Mouse (Mus musculus) liver, embryonic 11.5 days (tissue): Measurements from ENCODE around the gene Ints7. TPM values are rescaled to one million over a fixed set of nuclear protein-coding genes. Genes with fewer than 3 reads are reported as not detected.

ENCODE experiments used
- ATAC-seq: fragments of 200-750 bp; cut with Nextera tagmentation; replicated peaks from 2 replicates; pipeline ENCODE4 v1.8.0; 2017; ENCODE audit warnings: moderate number of reproducible peaks, mild to moderate bottlenecking, moderate TSS enrichment, moderate library complexity; ENCODE audit not compliant: low FRiP score
- DNase-seq: peaks from one replicate; pipeline ENCODE4 v3.0.0-alpha.2; 2017; ENCODE audit warnings: low spot score
- H3K27ac ChIP-seq: fragments of 300-500 bp; sonication (generic); 2 replicates; pipeline ENCODE4 v1.5.1; 2014; ENCODE audit warnings: mild to moderate bottlenecking, low read depth, low read length, control low read depth
- H3K27me3 ChIP-seq: fragments of 300-500 bp; sonication (generic); replicated peaks from 2 replicates; pipeline ENCODE4 v1.6.1; 2014; ENCODE audit warnings: low read length, mixed read lengths; ENCODE audit not compliant: control insufficient read depth, insufficient read depth
- H3K36me3 ChIP-seq: fragments of 300-500 bp; sonication (generic); 2 replicates; pipeline ENCODE4 v1.6.1; 2014; ENCODE audit warnings: mild to moderate bottlenecking, low read length, moderate library complexity, mixed read lengths; ENCODE audit not compliant: control insufficient read depth, insufficient read depth
- H3K4me1 ChIP-seq: fragments of 300-500 bp; sonication (generic); replicated peaks from 2 replicates; pipeline ENCODE4 v1.6.1; 2014; ENCODE audit warnings: low read length, mixed read lengths; ENCODE audit not compliant: control insufficient read depth, insufficient read depth
- H3K4me2 ChIP-seq: fragments of 300-500 bp; sonication (generic); 2 replicates; pipeline ENCODE4 v1.6.1; 2014; ENCODE audit warnings: mild to moderate bottlenecking, control low read depth, moderate library complexity
- H3K4me3 ChIP-seq: fragments of 300-500 bp; sonication (generic); 2 replicates; pipeline ENCODE4 v1.5.1; 2014; ENCODE audit warnings: low read depth, low read length, control low read depth
- H3K9ac ChIP-seq: fragments of 300-500 bp; sonication (generic); 2 replicates; pipeline ENCODE4 v1.6.1; 2014; ENCODE audit warnings: low read depth, low read length, control low read depth
- H3K9me3 ChIP-seq: fragments of 300-500 bp; sonication (generic); 2 replicates; pipeline ENCODE4 v1.6.1; 2016; ENCODE audit warnings: low read length, inconsistent platforms, mixed read lengths; ENCODE audit not compliant: control insufficient read depth
- whole genome bisulfite sequencing: fragments of 180-500 bp; shearing (Covaris S2); extraction: QIAGEN DNeasy Blood & Tissue Kit; methylation state at CpG from one replicate; pipeline ENCODE4 v1.1.7; 2014; 5-methylcytosine and 5-hydroxymethylcytosine counted together
- polyA plus RNA-seq: library from polyadenylated mRNA; unstranded; fragments of >200 nt; fragmentation: Nextera tagmentation; extraction: Ambion mirVana; gene quantifications from 2 replicates; pipeline ENCODE4 v1.2.1, GENCODE M21; 2014

The Ints7 gene
- polyA plus RNA-seq, 1 experiment from 2014 or later = 54.1 TPM

GRCm38 (mm10) chr1:191641438-191641837, 66.0 kb downstream of the Ints7 start:
- H3K36me3 ChIP-seq = no peaks in the 10 kb centered on the region
- no peak for DNase-seq
- H3K9ac ChIP-seq = no peak overlapping the region
- ATAC-seq = peak; percentile 71
- H3K4me2 ChIP-seq = peak overlapping the region; percentile 7; the same call in 1 of the 2 replicates
- peak overlapping the region; percentile 62; the same call in 1 of the 2 replicates for H3K27ac ChIP-seq
- H3K9me3 ChIP-seq = no peaks in the 10 kb centered on the region
- no peaks in the 10 kb centered on the region for H3K27me3 ChIP-seq
- no peak overlapping the region for H3K4me3 ChIP-seq
- WGBS = 38% methylated on average over 2 of the region's 2 CpGs
- H3K4me1 ChIP-seq = peaks cover 7% of the 10 kb centered on the region; the same call in 1 of the 2 replicates

- no peak overlapping the region for H3K4me3 ChIP-seq
- WGBS = 25% methylated on average over 4 of the region's 4 CpGs
- H3K36me3 ChIP-seq = no peaks in the 10 kb centered on the region
- no peaks in the 10 kb centered on the region for H3K9me3 ChIP-seq
- H3K27me3 ChIP-seq = no peaks in the 10 kb centered on the region
- H3K9ac ChIP-seq = no peak overlapping the region
- no peak overlapping the region for H3K27ac ChIP-seq
- DNase-seq (no peak), ATAC-seq (no peak)
- no peak overlapping the region for H3K4me2 ChIP-seq
- H3K4me1 ChIP-seq = peaks cover 7% of the 10 kb centered on the region; the same call in 1 of the 2 replicates
These were observed 67.5 kb downstream of the Ints7 start for GRCm38 (mm10) chr1:191642903-191643302.

GRCm38 (mm10) chr1:191645921-191646320, 70.5 kb downstream of the Ints7 start:
- H3K4me3 ChIP-seq = no peak overlapping the region
- no peak for ATAC-seq
- no peaks in the 10 kb centered on the region for H3K36me3 ChIP-seq
- H3K9me3 ChIP-seq = no peaks in the 10 kb centered on the region
- H3K27me3 ChIP-seq = no peaks in the 10 kb centered on the region
- H3K4me2 ChIP-seq = no peak overlapping the region
- 0 out of 2 replicates have a peak, but pooled peaks cover 3% of the 10 kb centered on the region for H3K4me1 ChIP-seq
- DNase-seq = no peak
- H3K27ac ChIP-seq = no peak overlapping the region
- 62% methylated on average over 8 of the region's 8 CpGs for WGBS
- H3K9ac ChIP-seq = no peak overlapping the region

GRCm38 (mm10) chr1:191647590-191647989, 72.2 kb downstream of the Ints7 start:
- H3K9ac ChIP-seq = no peak overlapping the region

GRCm38 (mm10) chr1:191659441-191659840, 84.0 kb downstream of the Ints7 start:
- Histone ChIP-seq H3K9me3 (no peaks in the 10 kb centered on the region), H3K4me2 (no peak overlapping the region), H3K27ac (no peak overlapping the region), H3K4me1 (peaks cover 6% of the 10 kb centered on the region), H3K4me3 (no peak overlapping the region), H3K9ac (no peak overlapping the region), H3K36me3 (no peaks in the 10 kb centered on the region), H3K27me3 (no peaks in the 10 kb centered on the region)
- ATAC-seq (no peak), DNase-seq (no peak)
- WGBS = 69% methylated on average over 3 of the region's 3 CpGs

More at GRCm38 (mm10) chr1:191647590-191647989, 72.2 kb downstream of the Ints7 start:
- H3K36me3 ChIP-seq = no peaks in the 10 kb centered on the region
- H3K4me1 ChIP-seq = 0 out of 2 replicates have a peak, but pooled peaks cover 3% of the 10 kb centered on the region
- H3K4me2 ChIP-seq = no peak overlapping the region
- no peak overlapping the region for H3K4me3 ChIP-seq
- ATAC-seq (no peak), DNase-seq (no peak)
- no peak overlapping the region for H3K27ac ChIP-seq
- H3K9me3 ChIP-seq = no peaks in the 10 kb centered on the region
- 80% methylated on average over 3 of the region's 3 CpGs for WGBS
- no peaks in the 10 kb centered on the region for H3K27me3 ChIP-seq

- Histone ChIP-seq H3K4me2 (no peak overlapping the region), H3K36me3 (no peaks in the 10 kb centered on the region), H3K9me3 (no peaks in the 10 kb centered on the region), H3K27me3 (no peaks in the 10 kb centered on the region), H3K27ac (no peak overlapping the region), H3K4me3 (no peak overlapping the region), H3K9ac (no peak overlapping the region), H3K4me1 (peaks cover 6% of the 10 kb centered on the region)
- DNase-seq (no peak), ATAC-seq (no peak)
- 68% methylated on average over 8 of the region's 8 CpGs for WGBS
These were observed 85.8 kb downstream of the Ints7 start for GRCm38 (mm10) chr1:191661019-191661796.

GRCm38 (mm10) chr1:191662178-191662898, 86.9 kb downstream of the Ints7 start:
- ATAC-seq = no peak
- no peak overlapping the region for H3K9ac ChIP-seq
- WGBS = 58% methylated on average over 9 of the region's 9 CpGs

GRCm38 (mm10) chr1:191662899-191663500, 87.6 kb downstream of the Ints7 start:
- Histone ChIP-seq H3K4me2 (no peak overlapping the region), H3K9ac (no peak overlapping the region), H3K27me3 (no peaks in the 10 kb centered on the region), H3K9me3 (no peaks in the 10 kb centered on the region), H3K36me3 (no peaks in the 10 kb centered on the region), H3K4me1 (peaks cover 6% of the 10 kb centered on the region), H3K4me3 (no peak overlapping the region), H3K27ac (no peak overlapping the region)
- WGBS = 54% methylated on average over 8 of the region's 8 CpGs
- no peak for ATAC-seq
- no peak for DNase-seq

More at GRCm38 (mm10) chr1:191662178-191662898, 86.9 kb downstream of the Ints7 start:
- Histone ChIP-seq H3K36me3 (no peaks in the 10 kb centered on the region), H3K27me3 (no peaks in the 10 kb centered on the region), H3K9me3 (no peaks in the 10 kb centered on the region), H3K4me2 (no peak overlapping the region), H3K27ac (no peak overlapping the region), H3K4me1 (peaks cover 6% of the 10 kb centered on the region), H3K4me3 (no peak overlapping the region)
- DNase-seq = no peak
